Mouse (Mus musculus): ENCODE results near the gene Prkce. TPM values are rescaled to one million over a fixed set of nuclear protein-coding genes. Genes with fewer than 3 reads are reported as not detected.
A peak's percentile ranks its signal among the peaks of the same experiment; 100 is the strongest.
"Not testable (repeated sequence)": the region's sequence is repeated elsewhere in the genome, so short reads cannot be mapped to it uniquely, and the experiment has no call there.

Prkce gene
- polyA plus RNA-seq, 1 experiment from 2014 or later: 9.6 TPM

DNA sequence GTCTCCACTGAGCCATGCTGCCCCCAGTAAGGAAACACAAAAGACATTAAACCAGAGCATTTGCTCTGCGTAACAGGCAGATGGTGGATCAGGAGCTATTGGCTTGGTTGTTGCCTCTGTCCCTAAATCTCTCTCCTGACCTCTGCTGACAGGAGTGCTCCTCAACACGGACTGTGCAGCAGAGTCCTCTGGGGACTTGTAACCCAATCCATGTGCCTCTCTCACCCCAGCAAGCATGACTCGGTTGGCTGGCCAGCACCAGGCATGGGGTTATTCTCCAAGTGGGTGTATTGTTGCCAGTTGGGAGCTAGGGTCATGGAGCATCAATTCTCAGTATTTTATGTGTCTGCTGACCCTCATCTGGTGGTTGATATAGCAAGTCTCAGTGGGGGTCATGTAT is 295.8 kb downstream of the Prkce start:
- no peak overlapping the region for H3K4me2 ChIP-seq
- no peaks in the 10 kb centered on the region for H3K9me3 ChIP-seq (replicated peaks)
- no peak overlapping the region for H3K4me3 ChIP-seq
- H3K9ac ChIP-seq: no peak overlapping the region
- H3K36me3 ChIP-seq: no peaks in the 10 kb centered on the region
- H3K27me3 ChIP-seq: no peaks in the 10 kb centered on the region
- ATAC-seq (replicated peaks; ENCODE audit: insufficient number of reproducible peaks, insufficient read depth, low FRiP score, low read depth): no peak
- H3K27ac ChIP-seq: no peak overlapping the region
- WGBS: 80% methylated on average over 3 of the region's 3 CpGs
- peaks cover 25% of the 10 kb centered on the region for H3K4me1 ChIP-seq (replicated peaks)

DNA sequence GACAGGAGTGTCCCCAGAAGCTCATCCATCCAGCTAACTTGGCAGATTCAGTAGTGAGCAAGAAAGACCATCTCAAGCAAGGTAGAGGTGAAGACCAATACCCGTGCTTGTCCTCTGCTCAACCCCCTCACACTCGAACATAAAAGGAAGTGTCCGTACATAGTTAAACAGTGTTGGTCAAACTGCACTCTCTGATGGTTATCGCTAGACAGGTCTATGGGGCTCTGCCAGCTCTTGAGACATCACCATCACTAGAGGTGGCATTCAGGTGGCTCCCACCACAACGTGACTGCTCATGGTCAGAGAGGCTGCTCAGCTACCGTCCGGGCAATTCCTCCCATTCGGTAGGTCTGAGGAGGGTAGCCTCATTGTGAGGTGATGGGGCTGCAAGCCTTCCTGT is 296.6 kb downstream of the Prkce start:
- no peaks in the 10 kb centered on the region for H3K36me3 ChIP-seq
- no peak overlapping the region for H3K27ac ChIP-seq
- no peak overlapping the region for H3K4me2 ChIP-seq
- H3K9ac ChIP-seq: no peak overlapping the region
- no peak for ATAC-seq (replicated peaks; ENCODE audit: insufficient number of reproducible peaks, insufficient read depth, low FRiP score, low read depth)
- 88% methylated on average over 8 of the region's 8 CpGs for WGBS
- peaks cover 33% of the 10 kb centered on the region for H3K4me1 ChIP-seq (replicated peaks)
- H3K27me3 ChIP-seq: no peaks in the 10 kb centered on the region
- H3K9me3 ChIP-seq (replicated peaks): no peaks in the 10 kb centered on the region
- no peak overlapping the region for H3K4me3 ChIP-seq

DNA sequence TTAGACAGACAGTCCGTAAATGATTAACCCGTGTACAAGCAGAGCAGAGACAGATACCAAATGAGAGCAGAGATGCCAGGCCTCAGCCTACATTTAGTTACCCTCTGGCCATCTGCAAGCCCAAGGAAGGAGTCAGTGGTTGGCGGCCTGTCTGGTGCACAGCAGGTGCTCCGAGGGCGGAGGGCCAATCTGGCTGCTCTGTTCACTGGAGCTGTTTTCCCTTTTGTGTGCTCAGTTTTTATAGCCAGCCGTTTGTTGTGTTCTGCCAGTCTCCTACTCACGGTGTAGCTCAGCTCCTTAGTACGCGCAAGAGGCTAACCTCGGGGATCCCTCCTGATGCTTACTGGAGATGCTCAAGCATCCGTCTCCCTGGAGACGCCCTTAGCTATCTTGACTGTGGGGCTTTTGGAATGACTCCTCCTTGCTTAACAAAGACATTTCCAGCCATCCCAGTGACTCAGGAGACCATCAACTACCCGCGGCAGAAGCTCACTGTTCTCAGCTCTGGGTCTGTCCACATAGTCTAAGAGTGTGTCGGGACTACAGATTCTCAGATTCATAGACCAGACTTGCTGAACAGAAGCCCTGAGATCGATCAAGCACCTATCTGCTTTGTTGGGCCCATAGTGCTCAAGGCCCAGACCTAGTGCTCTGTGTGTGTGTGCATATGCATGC is 297.2 kb downstream of the Prkce start:
- no peak overlapping the region for H3K9ac ChIP-seq
- ATAC-seq (replicated peaks; ENCODE audit: insufficient number of reproducible peaks, insufficient read depth, low FRiP score, low read depth): no peak
- peaks cover 38% of the 10 kb centered on the region for H3K4me1 ChIP-seq (replicated peaks)
- H3K9me3 ChIP-seq (replicated peaks): no peaks in the 10 kb centered on the region
- H3K27ac ChIP-seq: no peak overlapping the region
- WGBS: 82% methylated on average over 16 of the region's 16 CpGs
- no peaks in the 10 kb centered on the region for H3K36me3 ChIP-seq
- H3K27me3 ChIP-seq: no peaks in the 10 kb centered on the region
- H3K4me3 ChIP-seq: no peak overlapping the region
- no peak overlapping the region for H3K4me2 ChIP-seq

DNA sequence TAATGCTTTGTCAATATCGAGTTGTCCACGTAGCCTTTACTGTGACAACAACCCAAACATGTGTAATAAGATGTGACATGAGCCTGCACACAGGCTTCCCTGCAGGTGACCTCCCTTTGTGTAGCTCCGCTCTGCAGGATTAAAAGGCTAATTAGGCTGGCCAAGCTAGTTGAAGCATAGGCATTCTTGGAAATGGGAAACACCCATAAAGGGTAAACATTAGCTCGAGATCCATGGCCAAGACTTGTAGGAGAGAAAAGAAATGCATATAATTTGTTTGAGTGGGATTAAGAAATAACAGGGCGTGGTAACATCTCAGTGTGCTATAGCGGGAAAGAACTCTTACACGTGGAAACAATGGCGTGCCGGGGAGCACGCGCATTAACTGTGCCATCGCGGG is 298.3 kb downstream of the Prkce start:
- Histone ChIP-seq H3K4me2 (no peak overlapping the region), H3K27ac (no peak overlapping the region), H3K9me3 (replicated peaks) (no peaks in the 10 kb centered on the region), H3K36me3 (no peaks in the 10 kb centered on the region), H3K4me1 (replicated peaks) (peaks cover 40% of the 10 kb centered on the region), H3K9ac (no peak overlapping the region), H3K27me3 (no peaks in the 10 kb centered on the region), H3K4me3 (no peak overlapping the region)
- 91% methylated on average over 13 of the region's 13 CpGs for WGBS
- ATAC-seq (replicated peaks; ENCODE audit: insufficient number of reproducible peaks, insufficient read depth, low FRiP score, low read depth): no peak

DNA sequence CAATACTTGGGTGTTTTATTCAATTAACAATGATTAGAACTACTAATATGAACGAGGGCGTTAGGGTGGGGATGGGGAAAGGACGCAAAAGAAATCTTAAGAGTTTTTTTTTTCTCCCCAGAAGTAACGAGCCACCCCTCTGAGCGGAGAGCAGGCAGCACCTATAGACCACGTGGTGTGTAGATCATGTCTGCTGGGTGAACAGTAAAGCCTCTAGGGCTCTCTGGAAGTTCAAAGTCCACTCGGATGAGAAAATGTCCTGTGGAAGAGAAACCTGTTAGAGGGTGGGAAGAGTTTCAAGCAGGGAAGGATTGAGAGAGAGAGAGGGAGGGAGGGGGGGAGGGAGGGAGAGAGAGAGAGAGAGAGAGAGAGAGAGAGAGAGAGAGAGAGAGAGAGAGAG is 298.8 kb downstream of the Prkce start:
- no peak overlapping the region for H3K4me3 ChIP-seq
- no peak for ATAC-seq (replicated peaks; ENCODE audit: insufficient number of reproducible peaks, insufficient read depth, low FRiP score, low read depth)
- no peak overlapping the region for H3K4me2 ChIP-seq
- 72% methylated on average over 7 of the region's 7 CpGs for WGBS
- H3K36me3 ChIP-seq: no peaks in the 10 kb centered on the region
- H3K4me1 ChIP-seq (replicated peaks): peaks cover 45% of the 10 kb centered on the region
- no peak overlapping the region for H3K9ac ChIP-seq
- H3K27me3 ChIP-seq: no peaks in the 10 kb centered on the region
- H3K9me3 ChIP-seq (replicated peaks): no peaks in the 10 kb centered on the region
- H3K27ac ChIP-seq: no peak overlapping the region; the same call in 1 of the 2 replicates

DNA sequence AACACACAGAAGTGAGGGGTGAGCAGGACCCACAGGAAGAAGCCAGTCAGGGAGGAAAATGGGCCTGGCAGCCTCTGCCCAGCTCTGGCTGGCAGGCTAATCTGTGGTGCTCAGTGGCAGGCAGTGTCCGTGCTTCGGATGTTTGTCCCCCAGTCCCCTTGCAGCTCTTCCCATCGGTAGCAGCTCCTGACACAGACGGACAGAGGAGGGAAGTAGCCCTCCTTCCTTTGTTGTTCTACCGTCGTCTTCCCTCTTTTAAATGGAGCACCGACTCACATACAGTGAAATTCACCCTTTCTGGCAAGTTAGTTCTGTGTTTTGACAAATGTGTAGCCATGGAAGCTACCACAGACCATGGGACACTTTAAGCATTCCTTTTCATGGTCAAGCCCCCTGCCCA is 299.3 kb downstream of the Prkce start:
- 15% methylated on average over 7 of the region's 7 CpGs for WGBS
- Histone ChIP-seq H3K9ac (no peak overlapping the region), H3K36me3 (no peaks in the 10 kb centered on the region), H3K27ac (peak overlapping the region; percentile 84), H3K4me3 (peak overlapping the region; percentile 5; the same call in 1 of the 2 replicates), H3K27me3 (no peaks in the 10 kb centered on the region), H3K4me1 (replicated peaks) (peaks cover 49% of the 10 kb centered on the region), H3K9me3 (replicated peaks) (no peaks in the 10 kb centered on the region), H3K4me2 (peak overlapping the region; percentile 50)
- ATAC-seq (replicated peaks; ENCODE audit: insufficient number of reproducible peaks, insufficient read depth, low FRiP score, low read depth): 0 out of 2 replicates have a peak, but pooled peaks have one; percentile 19

DNA sequence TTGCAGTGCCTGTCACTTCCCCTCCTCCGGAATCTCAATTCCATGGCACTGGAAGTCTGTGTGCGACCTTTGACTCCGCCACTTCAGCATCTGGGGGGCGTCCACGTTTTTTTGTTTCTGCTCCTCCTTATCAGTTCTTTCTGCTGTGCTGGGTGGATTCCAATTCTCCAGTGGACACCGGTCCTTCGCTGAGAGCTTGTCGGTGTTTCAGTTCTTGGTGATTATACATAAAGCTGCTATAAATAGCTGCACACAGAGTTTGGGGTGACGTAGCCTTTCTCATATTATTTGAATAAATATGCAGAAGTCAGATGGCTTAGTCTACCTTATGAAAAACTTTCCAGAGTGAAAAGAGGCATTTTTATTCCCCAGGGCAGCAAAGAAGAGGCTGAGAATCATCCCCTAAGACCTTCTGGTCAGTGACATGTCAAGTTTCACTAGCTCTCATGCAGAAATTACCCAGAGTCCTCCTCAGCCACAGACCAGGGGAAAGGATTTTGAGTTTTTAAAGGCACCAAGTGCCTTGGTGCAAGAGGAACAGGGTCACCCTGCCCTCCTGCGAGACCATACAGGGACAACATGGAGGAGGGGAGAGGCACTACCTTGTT is 299.8 kb downstream of the Prkce start:
- peak; percentile 48; the same call in 1 of the 2 replicates for ATAC-seq (replicated peaks; ENCODE audit: insufficient number of reproducible peaks, insufficient read depth, low FRiP score, low read depth)
- Histone ChIP-seq H3K27ac (peak overlapping the region; percentile 84), H3K4me1 (replicated peaks) (peaks cover 49% of the 10 kb centered on the region), H3K9me3 (replicated peaks) (no peaks in the 10 kb centered on the region), H3K4me3 (peak overlapping the region; percentile 5; the same call in 1 of the 2 replicates), H3K9ac (0 out of 2 replicates have a peak overlapping the region, but pooled peaks have one; percentile 5), H3K36me3 (no peaks in the 10 kb centered on the region), H3K4me2 (peak overlapping the region; percentile 50), H3K27me3 (no peaks in the 10 kb centered on the region)
- WGBS: 15% methylated on average over 10 of the region's 10 CpGs

- Histone ChIP-seq H3K4me1 (replicated peaks) (peaks cover 49% of the 10 kb centered on the region), H3K4me3 (no peak overlapping the region), H3K9ac (0 out of 2 replicates have a peak overlapping the region, but pooled peaks have one; percentile 5), H3K27ac (peak overlapping the region; percentile 84), H3K36me3 (no peaks in the 10 kb centered on the region), H3K9me3 (replicated peaks) (no peaks in the 10 kb centered on the region), H3K27me3 (no peaks in the 10 kb centered on the region), H3K4me2 (peak overlapping the region; percentile 50)
- 38% methylated on average over 5 of the region's 5 CpGs for WGBS
- ATAC-seq (replicated peaks; ENCODE audit: insufficient number of reproducible peaks, insufficient read depth, low FRiP score, low read depth): no peak
Measured at GRCm38 (mm10) chr17:86467967-86468366, 300.4 kb downstream of the Prkce start.

GRCm38 (mm10) chr17:86470160-86470559 is 302.6 kb downstream of the Prkce start:
- H3K4me2 ChIP-seq: no peak overlapping the region
- H3K4me1 ChIP-seq (replicated peaks): peaks cover 49% of the 10 kb centered on the region
- no peak overlapping the region for H3K4me3 ChIP-seq
- 84% methylated on average over 5 of the region's 5 CpGs for WGBS
- H3K9ac ChIP-seq: no peak overlapping the region
- ATAC-seq (replicated peaks; ENCODE audit: insufficient number of reproducible peaks, insufficient read depth, low FRiP score, low read depth): no peak
- H3K9me3 ChIP-seq (replicated peaks): no peaks in the 10 kb centered on the region
- H3K36me3 ChIP-seq: no peaks in the 10 kb centered on the region
- no peaks in the 10 kb centered on the region for H3K27me3 ChIP-seq
- H3K27ac ChIP-seq: no peak overlapping the region

DNA sequence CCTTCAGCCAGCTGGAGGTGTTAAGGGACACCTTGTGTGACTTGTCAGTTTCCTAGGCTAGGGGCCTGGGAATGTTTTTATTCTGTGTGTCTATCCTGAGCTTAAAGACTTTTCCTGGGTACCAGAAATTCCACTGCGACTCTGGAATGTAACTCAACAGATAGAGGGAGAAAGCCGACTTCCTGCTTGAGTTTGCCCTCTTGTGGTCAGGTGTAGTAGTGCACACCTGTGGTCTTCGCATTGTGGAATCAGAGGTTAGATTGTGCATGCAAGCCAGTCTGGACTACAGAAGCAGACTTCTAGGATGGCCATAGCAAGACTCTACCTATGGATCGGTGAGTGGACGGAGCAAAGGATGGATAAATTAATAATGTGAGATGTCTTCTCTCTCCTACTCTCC is 304.1 kb downstream of the Prkce start:
- no peak for ATAC-seq (replicated peaks; ENCODE audit: insufficient number of reproducible peaks, insufficient read depth, low FRiP score, low read depth)

GRCm38 (mm10) chr17:86476674-86477073 is 309.1 kb downstream of the Prkce start:
- Histone ChIP-seq H3K9me3 (replicated peaks) (no peaks in the 10 kb centered on the region), H3K36me3 (no peaks in the 10 kb centered on the region), H3K9ac (no peak overlapping the region), H3K4me3 (no peak overlapping the region), H3K4me2 (no peak overlapping the region), H3K4me1 (replicated peaks) (peaks cover 1% of the 10 kb centered on the region), H3K27me3 (no peaks in the 10 kb centered on the region), H3K27ac (no peak overlapping the region)
- 61% methylated on average over 10 of the region's 10 CpGs for WGBS
- no peak for ATAC-seq (replicated peaks; ENCODE audit: insufficient number of reproducible peaks, insufficient read depth, low FRiP score, low read depth)

More for the DNA sequence above, 304.1 kb downstream of the Prkce start:
- WGBS: 44% methylated on average over 5 of the region's 5 CpGs
- no peak overlapping the region for H3K27ac ChIP-seq
- H3K4me3 ChIP-seq: no peak overlapping the region
- peaks cover 48% of the 10 kb centered on the region for H3K4me1 ChIP-seq (replicated peaks)
- no peaks in the 10 kb centered on the region for H3K27me3 ChIP-seq
- no peaks in the 10 kb centered on the region for H3K36me3 ChIP-seq
- H3K9ac ChIP-seq: no peak overlapping the region
- H3K4me2 ChIP-seq: no peak overlapping the region
- H3K9me3 ChIP-seq (replicated peaks): no peaks in the 10 kb centered on the region

DNA sequence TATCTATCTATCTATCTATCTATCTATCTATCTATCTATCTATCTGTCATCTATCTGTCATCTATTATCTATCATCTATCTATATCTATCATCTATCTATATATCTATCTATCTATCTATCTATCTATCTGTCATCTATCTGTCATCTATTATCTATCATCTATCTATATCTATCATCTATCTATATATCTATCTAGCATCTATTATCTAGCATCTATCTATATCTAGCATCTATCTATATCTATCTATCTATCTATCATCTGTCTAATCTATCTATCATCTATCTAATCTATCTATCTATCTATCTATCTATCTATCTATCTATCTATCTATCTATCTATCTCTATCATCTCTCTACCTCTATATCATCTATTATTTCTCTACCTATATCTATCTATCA is 309.8 kb downstream of the Prkce start:
- not testable (repeated sequence) for H3K27me3 ChIP-seq; H3K4me3 ChIP-seq; H3K4me2 ChIP-seq; ATAC-seq (replicated peaks; ENCODE audit: insufficient number of reproducible peaks, insufficient read depth, low FRiP score, low read depth); H3K36me3 ChIP-seq; H3K4me1 ChIP-seq (replicated peaks); H3K9me3 ChIP-seq (replicated peaks); H3K27ac ChIP-seq; H3K9ac ChIP-seq
